Mouse (Mus musculus): Measurements from ENCODE around the gene Serpina9. TPM values are rescaled to one million over a fixed set of nuclear protein-coding genes. Genes with fewer than 3 reads are reported as not detected.
A peak's percentile ranks its signal among the peaks of the same experiment; 100 is the strongest.

Gene Serpina9
- polyA plus RNA-seq (2012; rRNA removed) (0.16 and 0.22 TPM in 2 replicates), polyA plus RNA-seq (2014; fragmentation: Nextera tagmentation; extraction: Ambion mirVana) (0.10 TPM in 1 of 2 replicates, not detected in the other)

- Histone ChIP-seq H3K4me1 (ENCODE audit: control insufficient read depth, insufficient read depth, low read length) (no peaks in the 10 kb centered on the region), H3K9ac (ENCODE audit: low read depth, low read length, severe bottlenecking) (no peak within 1 kb of the TSS), H3K27me3 (ENCODE audit: control insufficient read depth, insufficient read depth, low read length) (no peaks in the 10 kb centered on the region), H3K9me3 (ENCODE audit: control insufficient read depth, low read length) (no peaks in the 10 kb centered on the region), H3K4me2 (replicated peaks; ENCODE audit: low read depth, low read length, severe bottlenecking) (no peak within 1 kb of the TSS), H3K27ac (replicated peaks; ENCODE audit: low read depth, low read length) (no peak within 1 kb of the TSS), H3K36me3 (ENCODE audit: control insufficient read depth, insufficient read depth, low read length) (no peaks in the 10 kb centered on the region), H3K4me3 (replicated peaks; ENCODE audit: low read length) (no peak within 1 kb of the TSS)
- no peak for DNase-seq (ENCODE audit: low spot score)
- 76% methylated on average over 6 of the region's 6 CpGs for WGBS
- no peak for TF ChIP-seq POLR2A (IDR thresholded peaks at IDR 0.05; ENCODE audit: borderline replicate concordance, extremely low read depth, insufficient read depth, insufficient read length)
- ATAC-seq (ENCODE audit: low FRiP score, low read depth): no peak
Observed at GRCm38 (mm10) chr12:104013620-104014019, at the start of gene Serpina9. Gene Serpina9, minus strand, starts transcription at chr12:104013755.

GRCm38 (mm10) chr12:104061862-104062261 lies 48.3 kb upstream of the Serpina9 start:
- no peak overlapping the region for H3K4me3 ChIP-seq (replicated peaks; ENCODE audit: low read length)
- no peak for TF ChIP-seq POLR2A (IDR thresholded peaks at IDR 0.05; ENCODE audit: borderline replicate concordance, extremely low read depth, insufficient read depth, insufficient read length)
- WGBS: 46% methylated on average over 2 of the region's 2 CpGs

GRCm38 (mm10) chr12:104060126-104060525 lies 46.6 kb upstream of the Serpina9 start:
- no peak for TF ChIP-seq POLR2A (IDR thresholded peaks at IDR 0.05; ENCODE audit: borderline replicate concordance, extremely low read depth, insufficient read depth, insufficient read length)
- H3K27me3 ChIP-seq (ENCODE audit: control insufficient read depth, insufficient read depth, low read length): no peaks in the 10 kb centered on the region
- H3K36me3 ChIP-seq (ENCODE audit: control insufficient read depth, insufficient read depth, low read length): no peaks in the 10 kb centered on the region
- no peak for ATAC-seq (ENCODE audit: low FRiP score, low read depth)
- no peak overlapping the region for H3K9ac ChIP-seq (ENCODE audit: low read depth, low read length, severe bottlenecking)
- H3K9me3 ChIP-seq (ENCODE audit: control insufficient read depth, low read length): no peaks in the 10 kb centered on the region
- no peak overlapping the region for H3K4me3 ChIP-seq (replicated peaks; ENCODE audit: low read length)
- H3K27ac ChIP-seq (replicated peaks; ENCODE audit: low read depth, low read length): no peak overlapping the region
- 84% methylated on average over 6 of the region's 6 CpGs for WGBS
- no peaks in the 10 kb centered on the region for H3K4me1 ChIP-seq (ENCODE audit: control insufficient read depth, insufficient read depth, low read length)
- no peak for DNase-seq (ENCODE audit: low spot score)
- H3K4me2 ChIP-seq (replicated peaks; ENCODE audit: low read depth, low read length, severe bottlenecking): no peak overlapping the region

More at GRCm38 (mm10) chr12:104061862-104062261, 48.3 kb upstream of the Serpina9 start:
- no peaks in the 10 kb centered on the region for H3K36me3 ChIP-seq (ENCODE audit: control insufficient read depth, insufficient read depth, low read length)
- no peaks in the 10 kb centered on the region for H3K9me3 ChIP-seq (ENCODE audit: control insufficient read depth, low read length)
- no peaks in the 10 kb centered on the region for H3K4me1 ChIP-seq (ENCODE audit: control insufficient read depth, insufficient read depth, low read length)
- no peak for DNase-seq (ENCODE audit: low spot score)
- no peak overlapping the region for H3K9ac ChIP-seq (ENCODE audit: low read depth, low read length, severe bottlenecking)
- no peak overlapping the region for H3K4me2 ChIP-seq (replicated peaks; ENCODE audit: low read depth, low read length, severe bottlenecking)
- ATAC-seq (ENCODE audit: low FRiP score, low read depth): no peak
- H3K27me3 ChIP-seq (ENCODE audit: control insufficient read depth, insufficient read depth, low read length): no peaks in the 10 kb centered on the region
- no peak overlapping the region for H3K27ac ChIP-seq (replicated peaks; ENCODE audit: low read depth, low read length)

GRCm38 (mm10) chr12:104057531-104057930 lies 44.0 kb upstream of the Serpina9 start:
- Histone ChIP-seq H3K9me3 (ENCODE audit: control insufficient read depth, low read length) (no peaks in the 10 kb centered on the region), H3K4me1 (ENCODE audit: control insufficient read depth, insufficient read depth, low read length) (no peaks in the 10 kb centered on the region), H3K27me3 (ENCODE audit: control insufficient read depth, insufficient read depth, low read length) (no peaks in the 10 kb centered on the region), H3K4me2 (replicated peaks; ENCODE audit: low read depth, low read length, severe bottlenecking) (no peak overlapping the region), H3K9ac (ENCODE audit: low read depth, low read length, severe bottlenecking) (0 out of 2 replicates have a peak overlapping the region, but pooled peaks have one; percentile 1), H3K4me3 (replicated peaks; ENCODE audit: low read length) (no peak overlapping the region), H3K27ac (replicated peaks; ENCODE audit: low read depth, low read length) (no peak overlapping the region), H3K36me3 (ENCODE audit: control insufficient read depth, insufficient read depth, low read length) (no peaks in the 10 kb centered on the region)
- no peak for TF ChIP-seq POLR2A (IDR thresholded peaks at IDR 0.05; ENCODE audit: borderline replicate concordance, extremely low read depth, insufficient read depth, insufficient read length)
- ATAC-seq (ENCODE audit: low FRiP score, low read depth): no peak
- no peak for DNase-seq (ENCODE audit: low spot score)
- 78% methylated on average over 7 of the region's 7 CpGs for WGBS

GRCm38 (mm10) chr12:104057050-104057449 lies 43.5 kb upstream of the Serpina9 start:
- Histone ChIP-seq H3K9ac (ENCODE audit: low read depth, low read length, severe bottlenecking) (0 out of 2 replicates have a peak overlapping the region, but pooled peaks have one; percentile 1), H3K9me3 (ENCODE audit: control insufficient read depth, low read length) (no peaks in the 10 kb centered on the region), H3K4me2 (replicated peaks; ENCODE audit: low read depth, low read length, severe bottlenecking) (no peak overlapping the region), H3K4me3 (replicated peaks; ENCODE audit: low read length) (no peak overlapping the region), H3K4me1 (ENCODE audit: control insufficient read depth, insufficient read depth, low read length) (no peaks in the 10 kb centered on the region), H3K27ac (replicated peaks; ENCODE audit: low read depth, low read length) (no peak overlapping the region), H3K27me3 (ENCODE audit: control insufficient read depth, insufficient read depth, low read length) (no peaks in the 10 kb centered on the region), H3K36me3 (ENCODE audit: control insufficient read depth, insufficient read depth, low read length) (no peaks in the 10 kb centered on the region)
- WGBS: 22% methylated on average over 4 of the region's 4 CpGs
- ATAC-seq (ENCODE audit: low FRiP score, low read depth) (no peak; the same call in 1 of the 2 replicates), DNase-seq (ENCODE audit: low spot score) (no peak)
- TF ChIP-seq POLR2A (IDR thresholded peaks at IDR 0.05; ENCODE audit: borderline replicate concordance, extremely low read depth, insufficient read depth, insufficient read length): no peak

Measured in limb, embryonic 14.5 days (tissue).